Mouse (Mus musculus) embryonic stem cell, embryonic (primary cell): ENCODE data around the gene Fam160b1.

ENCODE experiments used
- CTCF ChIA-PET, 4 experiments: fragments of 300-600 bp in 2 of 4; fragments of 350-600 bp in 2 of 4; sonication (Branson Sonifier 250); formaldehyde crosslinking; loops; one replicate each; lab custom pipeline; 2022; ENCODE audit warnings: inconsistent platforms in 2 of 4; lab: Charles Lee
- POLR2A ChIA-PET, 4 experiments: fragments of 300-600 bp in 2 of 4; fragments of 350-600 bp in 2 of 4; sonication (Branson Sonifier 250); formaldehyde crosslinking; loops; one replicate each; lab custom pipeline; 2022; ENCODE audit warnings: antibody characterized with exemption in 4 of 4, inconsistent platforms in 1 of 4; lab: Charles Lee

Gene Fam160b1

DNA sequence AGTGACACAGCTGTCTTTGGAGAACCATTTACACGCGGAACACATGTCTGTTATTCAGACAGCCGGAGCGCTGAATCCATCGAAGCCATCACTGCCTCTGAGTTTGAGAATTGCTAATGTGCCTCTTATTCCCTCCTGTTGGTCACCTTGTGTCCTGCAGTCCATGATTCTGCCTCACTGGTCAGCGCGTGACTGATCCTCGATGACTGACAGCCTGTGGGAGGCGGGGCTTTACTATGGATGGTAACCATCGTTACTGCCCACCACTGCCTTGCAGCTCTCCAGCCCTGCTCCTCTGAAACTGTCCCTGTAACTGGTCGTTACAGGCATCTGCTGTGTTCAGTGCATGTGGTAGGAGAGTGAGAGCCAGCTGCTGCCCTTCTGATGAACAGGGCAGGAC is 15.3 kb downstream of the Fam160b1 start:
- ChIA-PET CTCF (interaction anchor here (1.1 to 2.7 kb wide), 7 partner anchors 15 to 28 kb away, joined by 3 to 22 read pairs (median 6); partner anchors contain the start of gene Fam160b1 (in 2 of the 4)), POLR2A (interaction anchor here (0.6 to 11.8 kb wide), 47 partner anchors 8 to 678 kb away, joined by 3 to 200 read pairs (median 5); partner anchors contain the start of genes Fam160b1 (in 3 of the 4), Ablim1 (in 1 of the 4) and Atrnl1 (in 1 of the 4))

DNA sequence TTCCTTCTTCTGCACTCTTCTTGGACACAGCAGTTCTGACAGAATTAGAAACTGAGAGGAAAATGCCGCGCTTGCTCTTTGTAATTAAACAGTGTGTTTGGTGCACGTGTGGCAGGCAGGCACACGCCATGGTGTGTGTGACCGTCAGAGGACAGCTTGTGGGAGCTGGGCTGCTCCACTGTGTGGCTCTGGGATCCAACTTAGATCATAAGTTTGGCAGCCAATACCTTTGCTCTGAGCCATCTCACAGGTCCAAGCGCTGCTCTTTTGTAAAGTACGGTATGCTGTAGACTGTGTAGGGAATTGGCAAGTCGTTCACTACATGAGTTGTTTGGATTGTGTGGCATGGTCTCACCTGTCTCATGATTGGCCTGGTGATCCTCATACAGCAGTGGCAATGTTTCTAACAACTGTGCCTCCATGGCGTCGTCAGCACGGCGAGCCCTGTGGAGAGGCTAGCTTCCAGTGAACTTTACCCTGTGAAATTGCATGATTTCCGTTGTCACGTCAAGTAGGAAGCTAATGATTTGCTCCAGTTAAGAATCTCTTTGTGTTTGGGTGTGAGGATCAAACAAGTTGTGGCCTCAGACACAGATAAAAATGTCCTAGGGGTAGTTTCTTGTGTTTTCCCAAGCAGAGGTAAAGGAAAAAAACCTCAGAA is 16.7 kb downstream of the Fam160b1 start:
- ChIA-PET POLR2A (interaction anchor here in 3 of 4 experiments (0.6 to 11.8 kb wide), 15 partner anchors 9 to 476 kb away, joined by 3 to 200 read pairs (median 4); partner anchors contain the start of gene Fam160b1 (in 2 of the 3)), CTCF (interaction anchor here in 1 of 4 experiments (2.5 kb wide), 1 partner anchor 19 kb away, joined by 10 read pairs; no protein-coding TSS in a partner anchor)

DNA sequence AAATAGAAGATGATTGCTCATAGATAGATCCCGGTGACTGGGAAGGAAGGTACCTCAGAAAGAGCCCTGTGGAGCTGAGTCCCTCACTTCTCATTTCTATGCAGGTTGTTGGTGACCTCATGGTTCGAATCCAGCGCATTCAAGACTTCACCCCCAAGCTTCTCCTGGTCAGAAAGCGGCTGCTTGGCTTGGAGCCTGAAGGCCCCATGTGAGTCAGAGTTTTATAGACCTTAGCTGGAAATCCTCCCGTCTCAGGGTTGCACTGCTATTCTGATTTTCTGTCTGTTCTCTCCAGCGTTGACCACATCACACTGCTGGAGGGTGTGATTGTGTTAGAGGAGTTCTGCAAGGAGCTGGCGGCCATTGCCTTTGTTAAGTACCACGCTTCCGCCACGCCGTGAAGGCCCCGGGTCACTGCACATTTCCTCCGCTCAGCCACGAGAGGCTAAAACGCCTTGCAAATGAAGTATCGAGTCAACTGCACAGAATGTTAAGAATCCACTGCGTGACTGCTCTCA is 25.8 kb downstream of the Fam160b1 start:
- ChIA-PET POLR2A (interaction anchor here in 3 of 4 experiments (0.8 to 4.3 kb wide), 10 partner anchors 8 to 32 kb away, joined by 3 to 35 read pairs (median 4); no protein-coding TSS in a partner anchor), CTCF (interaction anchor here in 1 of 4 experiments (0.6 to 0.7 kb wide), 2 partner anchors 88 to 1823 kb away, joined by 3 read pairs; no protein-coding TSS in a partner anchor)

GRCm38 (mm10) chr19:57391545-57391944 is 31.1 kb downstream of the Fam160b1 start:
- CTCF ChIA-PET, result interaction anchor here in 2 of 4 experiments (0.6 to 1.9 kb wide), 4 partner anchors 11 to 232 kb away, joined by 3 to 11 read pairs (median 4); no protein-coding TSS in a partner anchor
- POLR2A ChIA-PET, result interaction anchor here (0.5 to 3.8 kb wide), 9 partner anchors 9 to 1988 kb away, joined by 3 to 18 read pairs (median 5); no protein-coding TSS in a partner anchor

DNA sequence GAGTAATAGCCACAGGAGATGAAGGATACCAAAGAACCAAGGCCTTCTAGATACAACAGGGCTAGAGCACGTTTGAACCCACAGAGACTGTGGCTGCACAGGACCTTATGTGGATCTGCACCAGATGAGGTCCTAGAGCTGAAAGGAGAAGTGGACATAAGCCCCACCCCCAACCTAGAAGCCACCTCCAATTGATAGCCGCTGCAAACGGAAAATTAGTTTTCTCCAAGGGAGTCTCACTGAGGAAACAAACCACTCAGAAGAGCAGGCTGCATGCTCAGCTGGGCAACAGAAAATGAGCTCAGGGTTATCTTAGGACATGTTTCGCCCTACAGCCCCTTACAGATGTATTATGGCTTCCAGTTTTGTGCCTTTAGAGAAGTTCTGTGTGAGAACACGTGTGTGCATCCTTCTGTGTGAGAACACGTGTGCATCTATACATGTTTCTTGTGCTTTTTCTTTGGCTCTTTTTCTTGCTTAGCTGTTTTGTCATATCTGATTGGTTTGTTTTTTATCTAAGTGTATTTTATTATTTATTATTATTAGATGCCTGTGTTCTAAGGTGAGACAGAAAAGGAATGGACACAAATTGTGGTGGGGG is 33.0 kb downstream of the Fam160b1 start:
- POLR2A ChIA-PET, result interaction anchor here in 2 of 4 experiments (0.6 to 3.8 kb wide), 3 partner anchors 17 to 61 kb away, joined by 3 to 17 read pairs (median 5); no protein-coding TSS in a partner anchor
- CTCF ChIA-PET, result interaction anchor here in 1 of 4 experiments (1.9 kb wide), 1 partner anchor 33 kb away, joined by 4 read pairs; the partner anchor contains the start of gene Fam160b1

- ChIA-PET CTCF (interaction anchor here in 1 of 4 experiments (1.0 kb wide), 1 partner anchor 28 kb away, joined by 3 read pairs; no protein-coding TSS in a partner anchor), POLR2A (interaction anchor here in 3 of 4 experiments (0.6 to 1.3 kb wide), 4 partner anchors 14 to 182 kb away, joined by 3 to 4 read pairs (median 4); no protein-coding TSS in a partner anchor)
Measured at GRCm38 (mm10) chr19:57396609-57397008, 36.1 kb downstream of the Fam160b1 start.

- POLR2A ChIA-PET, result interaction anchor here (0.6 to 2.4 kb wide), 15 partner anchors 9 to 243 kb away, joined by 3 to 12 read pairs (median 5); partner anchors contain the start of gene Ablim1 (in 1 of the 4)
- CTCF ChIA-PET, result interaction anchor here in 2 of 4 experiments (0.8 to 3.0 kb wide), 8 partner anchors 10 to 241 kb away, joined by 3 to 17 read pairs (median 4); partner anchors contain the start of gene Ablim1 (in 1 of the 2)
Measured at GRCm38 (mm10) chr19:57402364-57402763, 41.9 kb downstream of the Fam160b1 start.

DNA sequence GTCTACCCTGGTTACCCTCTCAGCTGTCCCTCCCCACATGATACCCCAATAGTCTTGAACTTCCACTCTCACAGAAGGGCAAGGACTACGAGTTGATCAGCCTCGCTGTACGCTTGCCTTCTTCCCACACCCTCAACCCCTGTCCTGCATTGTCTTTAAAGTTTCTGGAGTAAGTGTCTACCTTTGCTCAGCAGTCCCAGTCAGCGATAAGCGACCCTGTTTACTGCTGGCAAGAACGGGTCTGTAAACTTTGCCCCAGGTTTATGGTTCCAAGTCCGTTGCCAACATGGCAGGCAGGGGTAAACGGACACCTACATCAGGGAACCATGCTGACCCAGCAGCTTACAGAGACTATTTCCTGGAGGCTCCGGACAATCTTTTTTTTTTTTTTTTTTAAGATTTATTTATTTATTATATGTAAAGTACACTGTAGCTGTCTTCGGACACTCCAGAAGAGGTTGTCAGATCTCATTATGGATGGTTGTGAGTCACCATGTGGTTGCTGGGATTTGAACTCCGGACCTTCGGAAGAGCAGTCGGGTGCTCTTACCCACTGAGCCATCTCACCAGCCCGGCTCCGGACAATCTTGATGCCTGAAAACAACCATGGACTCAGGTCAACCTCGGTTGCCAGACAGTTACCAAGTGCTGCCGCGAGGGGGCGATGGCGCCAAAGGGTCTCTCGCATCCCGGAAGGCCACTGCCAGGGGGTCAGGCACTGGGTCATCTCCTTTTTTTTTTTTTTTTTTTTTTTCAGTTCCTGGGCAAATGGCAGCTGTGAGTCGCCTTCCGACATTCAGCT is 43.4 kb downstream of the Fam160b1 start:
- ChIA-PET POLR2A (interaction anchor here in 3 of 4 experiments (0.6 to 2.4 kb wide), 18 partner anchors 7 to 314 kb away, joined by 3 to 12 read pairs (median 4); partner anchors contain the start of genes Ablim1 (in 1 of the 3) and Fam160b1 (in 1 of the 3)), CTCF (interaction anchor here (0.5 to 3.0 kb wide), 63 partner anchors 8 to 1538 kb away, joined by 3 to 27 read pairs (median 5); partner anchors contain the start of genes Ablim1 (in 1 of the 4) and Trub1 (in 1 of the 4))

GRCm38 (mm10) chr19:57404502-57404848 is 44.0 kb downstream of the Fam160b1 start:
- ChIA-PET CTCF (interaction anchor here (0.5 to 3.0 kb wide), 50 partner anchors 8 to 1537 kb away, joined by 3 to 27 read pairs (median 5); no protein-coding TSS in a partner anchor), POLR2A (interaction anchor here in 3 of 4 experiments (0.6 to 2.4 kb wide), 12 partner anchors 10 to 121 kb away, joined by 3 to 12 read pairs (median 4); partner anchors contain the start of gene Fam160b1 (in 1 of the 3))

DNA sequence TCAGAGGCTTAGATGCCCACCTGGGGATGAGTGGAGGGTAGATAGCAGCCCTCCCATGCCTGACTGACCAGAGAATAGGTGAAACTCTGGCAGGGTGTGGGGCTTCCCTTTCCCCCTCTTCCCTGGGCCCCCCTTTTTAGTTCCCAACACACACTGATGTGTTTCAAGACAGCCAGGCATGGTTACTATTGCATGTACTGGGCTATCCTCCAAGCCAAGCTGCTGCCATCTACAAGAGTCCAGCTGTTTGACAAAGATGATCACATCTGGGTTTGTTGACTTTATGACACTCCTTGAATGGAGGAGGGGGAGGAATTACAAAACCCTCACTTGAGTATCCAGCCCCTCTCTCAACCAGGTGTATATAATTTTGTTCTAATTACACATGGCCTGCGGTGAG is 47.5 kb downstream of the Fam160b1 start:
- ChIA-PET CTCF (interaction anchor here in 1 of 4 experiments (1.0 kb wide), 1 partner anchor 235 kb away, joined by 3 read pairs; no protein-coding TSS in a partner anchor), POLR2A (interaction anchor here in 1 of 4 experiments (1.0 kb wide), 1 partner anchor 293 kb away, joined by 3 read pairs; no protein-coding TSS in a partner anchor)

DNA sequence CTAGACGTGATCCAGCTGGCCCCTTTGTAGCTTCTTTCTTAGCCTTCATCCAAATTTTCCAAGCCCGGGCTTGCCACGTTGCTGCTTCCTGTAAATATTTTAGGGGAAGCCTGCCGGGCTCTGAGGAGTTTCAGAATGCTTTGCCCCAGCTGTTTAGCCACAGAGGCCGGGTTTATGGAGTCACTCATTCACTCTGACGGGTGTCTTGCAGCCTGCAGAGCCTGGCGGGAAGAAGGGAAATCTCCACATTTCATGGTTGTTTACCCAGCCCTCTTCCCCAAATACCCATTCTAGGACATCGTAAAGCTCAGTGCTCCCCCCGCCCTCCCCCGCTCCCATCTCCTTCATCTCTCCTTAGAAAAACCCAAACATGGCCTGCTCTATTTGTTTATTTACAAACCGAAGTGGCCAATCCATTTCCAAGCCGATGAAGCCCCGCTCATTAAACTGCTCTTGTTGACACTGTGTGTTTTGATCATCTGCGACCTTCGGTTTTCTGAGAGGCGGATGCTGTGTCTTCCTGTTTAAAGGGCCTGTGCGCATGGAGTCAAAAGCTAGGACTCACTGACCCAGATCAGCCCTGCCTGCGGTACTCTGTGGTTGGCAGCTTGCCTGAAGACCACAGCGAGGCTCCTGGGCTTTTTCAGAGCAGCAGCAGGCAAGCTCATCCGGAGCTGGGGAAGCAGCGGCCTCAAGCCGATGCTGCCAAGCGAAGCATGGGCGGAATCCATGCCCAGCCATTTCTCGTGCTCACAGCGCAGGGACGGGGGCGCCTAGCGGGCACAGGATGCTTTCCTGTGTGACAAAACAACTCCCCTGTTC is 51.1 kb downstream of the Fam160b1 start:
- ChIA-PET CTCF (interaction anchor here in 3 of 4 experiments (0.6 to 1.2 kb wide), 4 partner anchors 8 to 405 kb away, joined by 3 to 17 read pairs (median 3); no protein-coding TSS in a partner anchor), POLR2A (interaction anchor here in 3 of 4 experiments (0.7 to 3.3 kb wide), 31 partner anchors 8 to 1949 kb away, joined by 3 to 10 read pairs (median 3); partner anchors contain the start of genes Trub1 (in 2 of the 3) and Fam160b1 (in 1 of the 3))

DNA sequence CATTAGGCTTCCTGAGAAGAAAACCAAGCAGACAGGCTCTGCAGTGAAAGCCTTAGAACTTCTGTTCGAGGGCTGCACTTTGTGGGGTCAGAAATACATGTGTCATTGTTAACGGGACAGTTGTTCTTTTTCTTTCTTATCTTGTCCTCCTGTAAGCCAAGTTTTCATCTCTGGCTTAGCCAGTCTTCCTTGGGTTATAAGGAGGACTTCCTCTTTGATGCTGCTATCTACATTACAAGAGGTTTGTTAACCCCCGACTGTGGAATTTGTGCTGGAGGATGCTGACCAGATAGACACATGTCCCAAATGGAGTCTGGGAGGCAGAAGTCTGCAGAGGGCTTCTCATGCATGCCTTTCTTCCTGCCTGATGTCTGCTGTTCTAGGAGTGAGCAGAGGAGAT is 52.7 kb downstream of the Fam160b1 start:
- POLR2A ChIA-PET, result interaction anchor here in 2 of 4 experiments (1.6 to 2.7 kb wide), 2 partner anchors 26 to 40 kb away, joined by 6 to 7 read pairs; partner anchors contain the start of gene Trub1 (in 1 of the 2)
- CTCF ChIA-PET, result interaction anchor here in 1 of 4 experiments (0.7 kb wide), 1 partner anchor 522 kb away, joined by 3 read pairs; no protein-coding TSS in a partner anchor

- ChIA-PET POLR2A (no interaction called here), CTCF (interaction anchor here in 2 of 4 experiments (0.6 to 0.7 kb wide), 3 partner anchors 9 to 523 kb away, joined by 3 to 6 read pairs (median 4); no protein-coding TSS in a partner anchor)
Measured at GRCm38 (mm10) chr19:57413918-57414317, 53.4 kb downstream of the Fam160b1 start.

GRCm38 (mm10) chr19:57415031-57415807 is 54.7 kb downstream of the Fam160b1 start:
- ChIA-PET POLR2A (interaction anchor here in 1 of 4 experiments (0.6 to 1.3 kb wide), 2 partner anchors 11 to 13 kb away, joined by 3 read pairs; no protein-coding TSS in a partner anchor), CTCF (interaction anchor here in 1 of 4 experiments (0.5 kb wide), 1 partner anchor 238 kb away, joined by 5 read pairs; no protein-coding TSS in a partner anchor)
